Mouse (Mus musculus) bone marrow macrophage, adult 2 months (primary cell): ENCODE data around the gene Tha1. TPM values are rescaled to one million over a fixed set of nuclear protein-coding genes. Genes with fewer than 3 reads are reported as not detected.
A peak's percentile ranks its signal among the peaks of the same experiment; 100 is the strongest.

Source experiments
- H3K27ac ChIP-seq: 2 replicates; pipeline ENCODE4 v1.5.1; 2012; ENCODE audit warnings: low read depth, low read length; ENCODE audit not compliant: insufficient read depth
- H3K4me1 ChIP-seq: 2 replicates; pipeline ENCODE4 v1.6.1; 2012; ENCODE audit warnings: low read length; ENCODE audit not compliant: control insufficient read depth, insufficient read depth
- H3K4me3 ChIP-seq: 2 replicates; pipeline ENCODE4 v1.5.1; 2012; ENCODE audit warnings: mild to moderate bottlenecking, low read length, moderate library complexity; ENCODE audit not compliant: insufficient read depth
- CTCF ChIP-seq: IDR thresholded peaks from 2 replicates; pipeline ENCODE4 v1.5.1; 2012; ENCODE audit warnings: low read depth, mild to moderate bottlenecking, low read length, moderate library complexity
- POLR2A ChIP-seq: IDR thresholded peaks from 2 replicates; pipeline ENCODE4 v1.6.1; 2012; ENCODE audit warnings: mild to moderate bottlenecking, low read depth, low read length, borderline replicate concordance
- polyA plus RNA-seq: library from polyadenylated mRNA; stranded (reverse); fragments of >200 nt; gene quantifications from 2 replicates; pipeline ENCODE4 v1.2.4, GENCODE M21; 2012; ENCODE audit not compliant: missing spikeins, insufficient read depth, insufficient read length

The Tha1 gene
- polyA plus RNA-seq, 1 experiment: 4.5 TPM

DNA sequence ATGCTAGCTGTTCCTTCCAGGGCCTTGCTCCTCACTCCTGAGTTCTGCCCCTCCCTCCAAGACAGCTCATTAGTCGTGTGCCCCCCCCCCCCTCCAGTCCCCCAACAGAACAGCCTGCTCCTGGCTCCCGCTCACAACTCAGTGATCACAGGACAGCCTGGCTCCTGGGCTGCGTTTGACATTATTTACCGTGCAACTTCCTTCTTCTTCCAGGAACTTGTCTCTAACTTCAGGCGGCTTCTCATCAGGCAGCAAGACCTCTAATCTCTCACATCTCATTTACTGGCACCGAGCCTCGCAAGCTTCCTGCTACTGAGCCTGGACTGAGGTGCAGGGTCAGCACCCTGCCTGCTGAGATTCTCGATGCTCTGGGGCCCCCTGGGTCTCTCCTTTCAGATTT lies 8.5 kb upstream of the Tha1 start:
- peak overlapping the region; percentile 14 for H3K4me3 ChIP-seq
- H3K4me1 ChIP-seq: peaks cover 65% of the 10 kb centered on the region
- no peak for TF ChIP-seq CTCF
- no peak for TF ChIP-seq POLR2A
- peak overlapping the region; percentile 99 for H3K27ac ChIP-seq

DNA sequence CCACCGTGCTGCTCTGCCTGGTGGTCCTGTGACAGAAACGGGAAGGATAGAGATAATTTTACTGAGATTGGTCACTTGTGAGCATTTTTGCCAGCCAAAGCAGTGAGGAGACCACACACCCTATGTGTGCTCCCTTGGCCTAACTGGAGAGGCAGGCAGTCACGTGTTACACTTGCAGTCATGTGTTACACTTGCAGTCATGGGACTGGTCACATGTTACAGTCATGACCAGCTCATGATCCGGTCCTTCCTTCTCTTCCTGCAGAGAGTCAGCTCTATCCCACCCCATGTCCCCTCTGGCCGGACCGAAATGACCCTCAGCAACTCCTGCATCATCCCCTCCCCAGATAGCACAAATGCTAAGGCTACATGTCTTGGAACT lies 7.7 kb upstream of the Tha1 start:
- H3K4me3 ChIP-seq: peak overlapping the region; percentile 14; the same call in 1 of the 2 replicates
- TF ChIP-seq POLR2A: no peak
- no peak for TF ChIP-seq CTCF
- H3K27ac ChIP-seq: peak overlapping the region; percentile 99
- H3K4me1 ChIP-seq: peaks cover 67% of the 10 kb centered on the region

DNA sequence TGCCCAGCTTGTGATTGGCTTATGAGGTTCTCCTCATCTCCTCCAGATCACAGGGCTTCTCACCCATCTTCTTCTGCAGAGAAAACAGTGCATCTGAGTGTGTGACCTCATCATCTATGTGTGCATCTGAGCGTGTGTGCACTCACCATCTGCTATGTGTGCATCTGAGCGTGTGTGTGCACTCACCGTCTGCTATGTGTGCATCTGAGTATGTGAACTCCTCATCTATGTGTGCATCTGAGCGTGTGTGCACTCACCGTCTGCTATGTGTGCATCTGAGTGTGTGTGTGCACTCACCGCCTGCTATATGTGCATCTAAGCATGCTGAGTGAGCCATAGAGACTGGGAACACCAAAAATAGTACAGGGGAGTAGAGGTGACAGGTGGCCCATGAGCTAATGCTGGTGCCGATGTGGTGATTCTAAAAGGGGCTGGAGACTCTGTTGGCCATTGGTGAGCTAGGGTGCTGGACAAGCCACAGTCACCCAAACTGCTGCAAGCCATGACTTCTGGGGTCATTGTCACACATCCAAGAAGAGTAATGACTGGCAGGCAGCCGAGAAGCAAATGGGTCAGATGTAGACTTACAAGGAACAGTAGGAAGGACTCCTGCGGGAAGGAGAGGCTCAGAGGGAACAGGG lies 7.2 kb upstream of the Tha1 start:
- Histone ChIP-seq H3K27ac (peak overlapping the region; percentile 99), H3K4me1 (peaks cover 67% of the 10 kb centered on the region), H3K4me3 (no peak overlapping the region)
- TF ChIP-seq CTCF (0 out of 2 replicates have a peak, but pooled peaks have one; percentile 17), POLR2A (no peak)

DNA sequence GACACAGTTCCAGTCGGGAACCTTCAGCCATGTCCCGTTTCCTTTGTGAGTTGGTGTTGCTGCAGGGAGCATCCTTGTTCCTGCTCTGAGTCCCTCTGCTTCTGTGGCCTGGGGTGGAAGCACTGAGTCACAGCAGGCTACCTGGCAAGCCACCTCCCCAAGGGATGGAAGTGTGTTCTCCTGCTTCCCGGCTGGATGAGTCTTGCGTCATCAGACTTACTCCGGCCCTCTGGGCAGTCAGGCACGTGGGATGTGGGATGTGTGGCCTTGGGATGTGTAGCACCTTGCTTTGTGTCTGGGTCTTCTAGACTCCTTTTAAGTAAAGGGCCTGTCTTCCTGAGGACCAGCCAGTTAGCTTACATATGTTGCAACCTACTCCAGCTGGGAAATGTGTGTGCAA lies 6.4 kb upstream of the Tha1 start:
- Histone ChIP-seq H3K27ac (peak overlapping the region; percentile 99), H3K4me3 (no peak overlapping the region), H3K4me1 (peaks cover 67% of the 10 kb centered on the region)
- no peak for TF ChIP-seq POLR2A
- no peak for TF ChIP-seq CTCF

DNA sequence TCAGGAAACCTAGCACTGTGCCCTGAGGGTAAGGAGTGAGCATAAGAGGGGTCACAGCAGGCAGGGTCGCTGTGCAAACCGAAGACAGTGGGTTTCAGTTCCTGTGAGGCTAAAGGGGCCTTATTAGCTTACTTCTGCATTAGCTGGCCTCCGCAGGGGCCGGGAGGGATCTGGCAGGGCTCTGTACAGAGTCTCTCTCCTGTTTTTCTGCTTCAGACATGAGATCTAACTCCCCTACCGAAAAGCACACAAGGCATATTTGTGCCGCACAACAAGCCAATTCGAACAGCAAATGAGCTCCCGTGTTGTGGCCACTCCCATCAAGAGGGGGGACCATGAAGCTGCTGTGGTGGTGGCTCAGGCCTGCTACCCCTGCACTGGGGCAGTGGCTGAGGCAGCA lies 5.6 kb upstream of the Tha1 start:
- Histone ChIP-seq H3K4me3 (peak overlapping the region; percentile 6), H3K27ac (peak overlapping the region; percentile 99), H3K4me1 (peaks cover 67% of the 10 kb centered on the region)
- TF ChIP-seq POLR2A: 0 out of 2 replicates have a peak, but pooled peaks have one; percentile 1
- no peak for TF ChIP-seq CTCF

DNA sequence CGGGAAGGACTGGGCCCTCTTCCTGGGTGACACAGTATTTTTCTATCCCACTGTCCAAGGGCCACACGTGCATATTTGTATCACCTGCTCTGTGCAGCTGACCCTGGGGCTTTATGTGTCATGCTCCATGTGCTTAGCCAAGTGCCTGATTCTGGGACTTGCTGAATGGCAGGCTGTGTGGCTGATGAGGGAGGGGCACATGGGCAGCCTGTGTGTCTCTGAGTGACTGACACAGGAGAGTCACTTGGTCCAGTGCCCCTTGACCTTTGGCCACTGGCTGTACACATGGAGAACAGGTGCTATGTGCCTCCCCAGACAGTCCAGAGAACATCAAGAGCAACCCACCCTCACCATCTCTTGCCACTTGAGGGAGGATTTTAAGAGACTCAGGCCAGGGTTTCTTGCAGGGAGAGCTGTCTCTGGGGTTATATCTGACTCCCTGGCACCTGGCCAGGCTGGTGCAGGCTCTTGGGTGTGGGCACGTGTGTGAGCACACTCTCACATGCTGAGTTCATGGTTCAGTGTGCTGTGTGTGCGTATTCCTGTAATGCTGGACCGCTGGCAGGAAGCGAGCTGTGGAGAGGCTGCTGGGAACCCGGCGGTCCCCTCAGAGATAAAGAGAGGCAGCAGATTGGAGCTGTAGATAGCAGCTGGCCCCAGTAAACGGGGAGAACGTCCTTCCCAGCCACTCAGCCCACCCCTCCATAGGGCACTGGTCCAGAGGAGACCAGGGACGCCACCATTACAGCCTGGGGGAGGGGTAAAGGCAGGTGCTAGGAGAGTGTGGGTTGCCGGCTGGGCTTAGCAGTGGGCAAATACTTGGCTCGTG lies 4.8 kb upstream of the Tha1 start:
- peaks cover 62% of the 10 kb centered on the region for H3K4me1 ChIP-seq
- peak overlapping the region; percentile 26; the same call in 1 of the 2 replicates for H3K4me3 ChIP-seq
- H3K27ac ChIP-seq: peak overlapping the region; percentile 99
- TF ChIP-seq POLR2A (no peak), CTCF (no peak)

DNA sequence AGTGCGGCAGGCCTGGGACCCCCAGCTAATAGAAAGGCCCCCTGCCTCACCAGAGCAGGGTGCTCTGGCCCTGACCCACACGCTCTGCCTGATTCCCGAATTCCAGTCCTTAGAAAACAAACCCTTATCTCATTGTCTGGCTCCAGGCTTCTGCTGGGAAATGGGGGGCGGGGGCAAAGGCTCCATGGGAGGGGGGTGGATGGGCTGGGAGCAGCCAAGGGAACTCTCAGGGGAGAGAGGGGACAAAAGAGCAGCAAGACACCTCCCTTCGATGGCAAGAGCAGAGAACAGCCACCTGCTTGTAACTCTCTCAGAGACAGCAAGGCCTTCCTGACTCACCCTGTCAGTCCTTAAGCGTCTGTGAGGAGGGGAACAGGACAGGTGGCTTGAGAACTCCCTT lies 2.4 kb upstream of the Tha1 start:
- H3K4me1 ChIP-seq: peaks cover 47% of the 10 kb centered on the region
- no peak overlapping the region for H3K4me3 ChIP-seq
- no peak for TF ChIP-seq CTCF
- no peak for TF ChIP-seq POLR2A
- no peak overlapping the region for H3K27ac ChIP-seq

DNA sequence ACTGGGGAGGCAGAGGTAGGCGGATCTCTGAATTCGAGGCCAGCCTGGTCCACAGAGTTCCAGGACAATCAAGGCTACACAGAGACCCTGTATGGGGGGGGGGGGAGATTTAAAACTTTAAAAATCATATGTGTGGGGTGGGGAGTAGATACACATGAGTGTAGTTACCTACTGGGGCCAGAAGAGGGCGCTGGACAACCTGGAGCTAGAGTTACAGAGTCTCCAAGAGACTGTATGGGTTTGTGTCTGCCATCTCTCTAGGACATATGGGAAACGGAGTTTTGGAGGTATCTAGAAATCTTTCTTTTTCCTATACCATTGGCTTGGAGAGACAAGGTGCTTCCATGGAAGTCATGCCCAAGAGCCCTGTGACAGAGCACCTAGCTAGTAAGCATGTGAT lies 1.1 kb upstream of the Tha1 start:
- no peak overlapping the region for H3K27ac ChIP-seq
- H3K4me1 ChIP-seq: peaks cover 35% of the 10 kb centered on the region
- H3K4me3 ChIP-seq: no peak overlapping the region
- TF ChIP-seq CTCF: peak; percentile 25; the same call in 1 of the 2 replicates
- TF ChIP-seq POLR2A: no peak

DNA sequence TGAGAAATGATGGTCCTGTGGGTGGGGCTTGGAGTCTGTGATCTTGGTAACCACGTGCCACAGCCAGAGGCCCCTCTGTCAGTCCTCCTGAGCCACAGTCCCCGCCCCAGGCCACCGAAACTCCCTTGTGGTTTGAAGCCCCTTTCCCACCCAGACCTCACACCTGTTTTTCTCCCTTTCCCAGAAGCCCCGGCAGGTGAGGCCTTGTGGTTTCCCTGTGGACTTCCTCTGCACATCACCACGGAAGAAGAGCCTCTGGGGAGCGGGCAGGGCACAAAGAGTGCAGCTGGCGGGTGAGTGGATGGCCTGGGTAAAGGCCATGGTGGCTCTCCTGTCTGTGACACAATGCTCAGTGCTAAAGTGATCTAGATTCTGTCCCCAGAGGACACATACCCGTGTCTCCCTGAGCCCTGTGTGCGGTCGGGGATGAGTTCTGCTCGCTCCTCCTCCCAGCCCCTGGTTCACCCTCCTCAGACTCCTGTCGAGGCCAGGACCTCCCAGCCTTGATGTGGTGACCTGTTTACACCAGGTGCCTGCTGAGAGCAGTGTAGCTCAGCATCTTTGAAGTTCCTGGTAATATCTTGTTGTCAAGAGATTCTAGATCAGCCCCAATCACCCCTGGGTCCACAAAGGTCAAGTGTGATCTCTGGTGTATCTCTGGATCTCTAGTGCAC lies 1.2 kb downstream of the Tha1 start:
- peaks cover 12% of the 10 kb centered on the region for H3K4me1 ChIP-seq
- peak overlapping the region; percentile 92 for H3K4me3 ChIP-seq
- TF ChIP-seq CTCF (no peak), POLR2A (no peak)
- H3K27ac ChIP-seq: no peak overlapping the region
